Mouse (Mus musculus): ENCODE results near the gene Olfr544.

The Olfr544 gene

GRCm38 (mm10) chr7:102476601-102477000 lies 11.5 kb downstream of the Olfr544 start:
- DNase-seq = no peak

GRCm38 (mm10) chr7:102472675-102473074 lies 15.4 kb downstream of the Olfr544 start:
- DNase-seq = no peak

GRCm38 (mm10) chr7:102467566-102467965 lies 20.5 kb downstream of the Olfr544 start:
- no peak for DNase-seq

GRCm38 (mm10) chr7:102458618-102459380 lies 29.3 kb downstream of the Olfr544 start:
- no peak for DNase-seq

- no peak for DNase-seq
Observed at GRCm38 (mm10) chr7:102446438-102446837, 41.7 kb downstream of the Olfr544 start.

GRCm38 (mm10) chr7:102444301-102444700 lies 43.8 kb downstream of the Olfr544 start:
- DNase-seq = no peak

GRCm38 (mm10) chr7:102442432-102442831 lies 45.7 kb downstream of the Olfr544 start:
- DNase-seq = no peak

GRCm38 (mm10) chr7:102441657-102442391 lies 46.3 kb downstream of the Olfr544 start, which contains the start of gene Rrm1:
TSS of gene Rrm1 (plus strand) at chr7:102441695.
- DNase-seq = peak; percentile 94

- no peak for DNase-seq
Observed at GRCm38 (mm10) chr7:102440822-102441656, 47.1 kb downstream of the Olfr544 start.

- no peak for DNase-seq
Observed at GRCm38 (mm10) chr7:102434344-102434743, 53.8 kb downstream of the Olfr544 start.

Measured in thymus, postnatal 25 days (tissue).